Mouse (Mus musculus) olfactory bulb, adult 2 months (tissue): ENCODE data around the gene Slc38a8.

ENCODE experiments used
- CTCF ChIP-seq: fragments of 200-500 bp; IDR thresholded peaks from 2 replicates; pipeline ENCODE4 v1.5.1; 2012; ENCODE audit warnings: low read depth, mild to moderate bottlenecking, low read length, moderate library complexity; ENCODE audit not compliant: insufficient read depth
- POLR2A ChIP-seq: fragments of 200-500 bp; IDR thresholded peaks from 2 replicates; pipeline ENCODE4 v1.6.1; 2012; ENCODE audit warnings: mild to moderate bottlenecking, low read depth, low read length, moderate library complexity; ENCODE audit not compliant: insufficient read depth

DNA sequence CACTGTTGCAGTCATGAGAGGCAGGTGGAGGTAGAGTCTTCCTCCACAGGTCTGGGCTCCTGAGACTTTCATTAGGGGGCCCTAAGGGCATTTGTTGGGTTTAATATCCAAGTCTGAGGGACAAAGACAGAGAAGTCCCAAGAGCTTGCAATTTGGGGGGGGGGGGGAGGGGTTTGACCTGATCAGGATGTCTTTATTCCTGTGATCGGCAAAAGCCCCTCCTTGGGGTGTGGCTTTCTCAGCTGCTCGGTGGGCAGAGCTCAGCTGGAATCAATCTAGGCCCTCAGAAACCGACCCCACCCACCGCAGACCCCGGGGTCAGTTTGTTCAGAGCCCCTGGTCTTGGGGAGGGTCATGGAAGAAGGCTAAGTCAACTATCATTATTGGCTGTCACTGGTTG is at the start of gene Slc38a8:
- no peak for TF ChIP-seq POLR2A
- TF ChIP-seq CTCF, result no peak
